Mouse (Mus musculus): Measurements from ENCODE around the gene Ist1.

The Ist1 gene

DNA sequence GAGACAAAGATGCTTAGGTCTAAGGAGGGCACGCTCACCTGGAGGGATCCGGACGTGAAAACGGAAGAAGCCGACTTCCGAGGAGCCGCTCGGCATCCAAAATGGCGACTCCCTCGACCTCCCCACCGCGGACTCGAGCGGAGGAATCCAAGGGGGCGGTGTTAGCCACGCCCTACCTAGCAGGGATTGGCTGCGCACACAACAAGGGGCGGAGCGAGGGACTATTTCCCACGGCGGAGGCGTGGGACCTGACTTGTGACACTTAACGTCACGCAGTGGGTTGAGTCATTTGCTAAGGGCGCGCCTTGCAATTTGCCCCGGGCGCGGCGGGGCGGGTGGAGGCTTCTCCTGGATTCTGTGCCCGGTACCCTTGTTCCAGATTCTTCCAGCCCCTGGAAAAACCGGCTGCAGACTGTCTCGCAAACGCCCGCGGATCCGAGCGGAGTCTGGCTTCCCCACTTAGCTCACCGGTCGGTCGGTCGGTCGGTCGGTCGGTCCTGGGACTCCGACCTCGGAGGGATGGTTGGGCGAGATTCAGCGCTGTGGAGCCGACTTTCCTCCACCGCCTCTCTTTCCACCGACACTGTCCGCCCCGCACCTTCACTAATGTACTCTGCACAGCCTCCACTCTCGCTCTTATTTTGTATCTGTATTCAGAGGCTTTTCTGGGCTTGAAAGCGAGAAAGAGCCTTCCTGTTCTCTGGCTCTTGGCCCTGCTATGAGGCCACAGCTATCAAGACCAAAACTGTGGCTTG, at the start of gene Ist1:
Gene Ist1 (minus strand): TSS at position 115 of the 755 bp plus-strand sequence.
- peak; percentile 100 for DNase-seq (ENCODE audit: extremely low spot score, low spot score)

DNA sequence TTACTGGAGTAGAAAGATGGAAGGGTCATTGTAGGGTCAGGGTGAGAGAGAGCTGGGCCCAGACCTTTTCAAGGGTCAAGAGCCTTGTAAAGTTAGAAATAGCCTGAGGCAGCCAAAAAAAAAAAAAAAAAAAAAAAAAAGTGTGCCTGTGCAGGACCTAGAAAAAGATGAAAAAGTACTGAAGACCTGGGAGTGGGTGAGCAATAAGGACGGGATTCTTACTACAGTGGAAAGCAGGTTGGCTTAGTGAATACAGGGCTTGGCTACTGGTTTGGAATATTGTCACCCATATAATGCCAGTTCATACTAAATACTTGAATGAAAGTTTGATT, 45.0 kb upstream of the Ist1 start:
- no peak for DNase-seq (ENCODE audit: extremely low spot score, low spot score)

DNA sequence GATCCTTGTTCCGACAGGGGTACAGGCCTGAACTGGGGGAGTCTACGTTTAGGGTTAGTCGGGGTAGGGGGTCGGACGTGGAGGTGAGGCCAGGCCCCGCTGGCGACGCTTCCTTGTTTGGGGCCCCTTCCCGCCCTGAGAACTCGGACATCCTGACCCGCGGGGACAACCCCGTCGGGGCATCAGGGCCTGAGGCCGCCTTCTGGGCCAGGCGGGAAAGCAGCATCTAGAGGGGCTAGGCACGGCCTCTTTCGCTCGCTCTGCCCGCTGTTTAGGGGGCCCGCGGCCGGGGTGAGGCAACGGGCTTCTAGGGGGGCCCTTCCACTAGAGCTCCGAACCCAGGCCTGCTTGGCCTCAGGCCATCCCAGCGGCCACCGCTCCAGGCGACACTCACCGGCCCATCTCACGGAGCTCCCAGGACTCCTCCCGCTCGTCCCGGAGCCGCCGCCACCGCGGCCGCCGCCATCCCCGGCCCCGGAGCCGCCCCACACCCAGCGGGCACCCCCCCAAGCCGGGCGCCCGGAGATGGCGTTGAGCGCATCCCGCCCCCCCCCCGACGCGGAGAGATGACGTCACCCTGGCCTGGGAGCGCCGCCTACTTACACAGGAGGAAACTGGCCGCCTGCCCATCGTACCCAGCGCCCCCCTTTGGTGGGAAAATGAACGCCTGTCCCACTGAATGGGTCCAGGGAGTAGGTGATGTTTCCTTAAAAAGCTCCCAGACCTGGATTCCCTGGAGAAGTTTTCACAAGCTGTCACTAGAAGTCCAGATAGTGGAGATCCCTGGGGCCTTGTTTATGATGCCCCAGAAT, 44.4 kb upstream of the Ist1 start, which contains the start of gene Atxn1l:
Gene Atxn1l (minus strand): TSS at position 503 of the 812 bp plus-strand sequence.
- DNase-seq (ENCODE audit: extremely low spot score, low spot score) = peak; percentile 97

GRCm38 (mm10) chr8:109736819-109737218, 43.8 kb upstream of the Ist1 start:
- peak; percentile 23 for DNase-seq (ENCODE audit: extremely low spot score, low spot score)

- DNase-seq (ENCODE audit: extremely low spot score, low spot score) = no peak
Observed at GRCm38 (mm10) chr8:109734018-109734417, 41.0 kb upstream of the Ist1 start.

GRCm38 (mm10) chr8:109731012-109731411, 38.0 kb upstream of the Ist1 start:
- DNase-seq (ENCODE audit: extremely low spot score, low spot score) = no peak

DNA sequence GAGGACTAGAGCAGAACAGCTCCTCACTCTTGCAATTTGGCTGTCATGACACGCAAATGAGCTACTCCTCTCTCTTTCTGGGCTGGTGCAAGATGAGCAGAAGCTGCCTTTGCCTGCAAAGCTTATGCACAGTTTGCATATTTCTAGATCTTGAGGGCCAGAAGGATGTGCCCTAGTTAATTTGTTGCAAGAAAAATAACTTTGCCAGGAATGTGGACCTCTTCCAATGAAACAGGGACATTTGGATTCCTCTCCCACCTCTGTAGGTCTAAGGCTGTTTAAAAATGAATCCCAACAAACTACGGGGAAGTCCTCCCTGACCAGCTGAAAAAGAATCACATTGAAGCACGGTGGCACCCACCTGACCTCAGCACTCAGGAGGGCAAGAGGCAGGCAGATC, 32.0 kb upstream of the Ist1 start:
- DNase-seq (ENCODE audit: extremely low spot score, low spot score) = no peak

DNA sequence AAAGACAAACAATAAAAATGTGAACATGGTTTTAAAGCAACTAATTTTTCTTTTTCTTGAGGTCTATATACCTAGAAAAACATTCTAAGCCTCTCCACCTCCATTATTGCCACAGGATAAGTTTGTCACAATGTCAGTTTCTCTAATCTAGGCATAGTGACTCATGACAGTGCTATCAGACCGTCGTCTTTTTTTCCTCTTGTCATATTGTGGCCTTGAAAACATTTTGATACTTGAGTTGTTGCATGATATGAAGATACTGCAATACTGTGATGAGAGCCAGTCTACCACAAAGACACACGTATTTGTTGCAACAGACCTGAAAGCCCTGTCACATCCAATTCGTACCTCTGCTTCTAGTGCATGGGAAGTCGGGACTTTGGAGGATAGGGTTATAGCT, 21.9 kb upstream of the Ist1 start:
- DNase-seq (ENCODE audit: extremely low spot score, low spot score) = no peak

DNA sequence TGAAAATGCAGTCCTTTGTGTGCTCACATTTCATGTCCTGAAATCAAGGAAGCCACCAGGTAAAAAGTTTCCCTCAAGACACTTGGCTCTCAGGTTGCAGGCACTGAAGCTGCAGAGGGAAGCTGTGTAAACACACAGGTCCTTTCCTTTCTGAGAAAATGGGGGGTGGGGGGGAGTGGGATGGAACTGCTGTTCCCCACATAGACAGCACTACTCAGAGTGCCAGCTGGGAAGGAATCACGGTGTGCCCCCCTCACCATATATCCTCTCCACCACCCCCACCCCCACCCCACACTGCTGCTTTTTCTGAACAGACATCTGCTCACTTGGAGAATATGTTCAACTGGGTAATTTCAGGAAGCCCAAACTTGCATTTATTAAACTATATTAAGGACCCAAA, 19.5 kb upstream of the Ist1 start:
- no peak for DNase-seq (ENCODE audit: extremely low spot score, low spot score)

DNA sequence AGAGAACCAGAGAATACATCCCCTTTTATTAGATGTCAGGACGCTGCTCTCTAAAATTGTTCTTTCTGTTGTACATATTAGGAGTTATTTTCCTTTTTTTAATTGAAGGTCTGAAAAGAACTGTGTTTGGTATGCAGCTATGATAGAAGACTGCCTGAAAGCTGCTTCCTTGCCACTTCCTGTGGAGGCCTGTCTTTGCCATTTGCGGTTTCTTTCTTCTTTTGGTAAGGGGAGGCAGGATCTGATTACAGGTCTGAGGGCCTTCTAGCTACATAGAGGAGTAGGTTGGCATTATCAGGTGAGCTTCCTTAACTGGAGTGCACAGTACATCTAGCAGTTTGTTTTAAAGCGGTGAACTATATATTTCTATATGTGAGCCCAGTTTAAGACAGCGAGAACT, 14.9 kb upstream of the Ist1 start:
- DNase-seq (ENCODE audit: extremely low spot score, low spot score) = no peak

DNA sequence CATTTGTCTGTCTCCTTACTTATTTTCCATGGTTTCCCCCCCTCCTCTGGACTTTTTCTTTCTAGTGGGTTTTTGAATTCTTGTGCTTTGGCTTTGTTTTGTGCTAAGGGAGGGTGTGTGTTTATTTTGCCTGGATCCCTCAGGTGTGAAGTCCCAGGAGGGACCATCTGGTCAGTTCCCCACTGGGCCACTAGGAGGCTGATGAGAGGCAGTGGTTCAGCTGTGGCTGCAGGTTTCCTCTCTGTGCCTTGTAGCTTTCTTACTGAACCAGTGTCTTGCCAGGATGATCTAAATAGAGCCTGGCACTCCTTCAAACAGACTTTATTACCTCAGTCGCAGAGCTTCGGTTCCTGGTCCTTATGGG, 13.8 kb upstream of the Ist1 start:
- DNase-seq (ENCODE audit: extremely low spot score, low spot score) = peak; percentile 77

DNA sequence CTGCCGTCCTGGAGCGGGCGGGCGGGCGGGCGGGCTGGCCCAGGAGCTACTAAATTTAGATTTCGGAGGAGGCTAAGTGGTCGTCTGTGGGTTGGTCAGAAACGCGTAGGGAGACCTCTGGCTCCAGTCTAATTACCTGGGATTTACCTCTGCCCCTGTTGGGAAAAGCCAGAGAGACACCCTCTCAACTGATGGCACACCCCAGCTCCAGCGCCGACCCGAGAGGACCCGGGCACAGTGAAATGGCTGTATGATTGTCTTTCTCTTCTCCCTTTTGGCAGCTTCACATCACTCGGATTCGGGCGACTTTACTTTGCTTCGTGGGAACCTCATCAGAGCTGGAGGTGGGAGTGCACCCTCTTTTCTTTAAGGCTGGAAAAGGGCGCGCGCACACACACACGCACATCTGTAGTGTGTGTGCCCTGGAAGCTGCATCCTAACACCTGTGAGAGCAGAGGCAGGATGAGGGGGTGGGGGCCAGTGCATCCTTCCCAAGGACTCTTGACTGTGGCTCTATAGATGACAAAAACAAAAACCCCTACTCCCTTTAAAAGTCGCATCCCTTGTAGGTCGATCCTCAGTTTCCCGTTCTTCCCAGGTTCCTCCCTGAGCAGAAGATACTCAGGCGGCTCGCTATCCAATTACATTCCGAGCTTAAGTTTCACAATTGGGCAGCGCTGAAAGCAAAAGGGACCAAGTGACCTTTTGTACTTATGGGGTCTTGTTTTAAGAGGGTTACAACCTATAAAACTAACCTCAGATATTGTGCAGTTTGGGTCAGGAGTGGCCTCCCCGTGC, 13.2 kb upstream of the Ist1 start:
- peak; percentile 57 for DNase-seq (ENCODE audit: extremely low spot score, low spot score)

DNA sequence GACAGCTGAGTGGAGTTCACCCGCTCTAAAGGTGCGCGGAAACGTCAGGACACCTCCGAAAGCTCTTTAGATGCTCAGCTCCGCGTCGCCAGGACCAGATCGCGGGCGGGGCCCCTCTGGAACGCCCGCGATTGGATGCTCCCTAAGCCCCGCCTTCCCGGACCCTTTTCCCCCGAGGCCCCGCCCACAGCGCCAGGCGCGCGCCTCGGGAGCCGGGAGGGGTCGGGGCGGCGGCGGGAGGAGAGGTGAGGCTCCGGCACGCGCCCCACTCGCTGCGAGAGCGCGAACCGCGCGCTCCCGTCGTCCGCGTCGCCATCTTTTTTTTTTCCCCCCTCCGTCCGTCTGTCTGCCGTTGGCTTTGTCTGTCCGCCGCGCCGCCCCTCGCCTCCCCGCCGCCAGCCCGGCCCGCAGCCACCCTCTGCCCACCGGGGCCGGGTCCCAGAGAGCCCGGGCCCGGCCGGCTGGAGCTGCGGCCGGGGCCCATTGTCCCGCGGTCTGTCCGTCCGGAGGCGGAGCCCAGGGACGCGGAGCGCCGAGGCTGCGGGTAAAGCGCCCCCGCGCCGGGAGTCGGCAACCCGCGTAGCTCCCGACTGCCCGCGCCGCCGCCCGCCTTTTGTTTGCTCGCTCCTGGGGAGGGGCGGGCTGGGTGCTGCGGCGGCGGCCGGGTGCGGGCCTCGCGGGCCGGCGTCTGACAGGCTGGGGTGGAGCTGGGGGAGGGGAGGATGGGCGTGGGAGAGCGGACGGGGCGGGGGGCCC, 12.4 kb upstream of the Ist1 start, which contains the start of gene Zfp821:
Gene Zfp821 (plus strand): TSS at position 227 of the 756 bp plus-strand sequence.
- peak; percentile 92 for DNase-seq (ENCODE audit: extremely low spot score, low spot score)

- no peak for DNase-seq (ENCODE audit: extremely low spot score, low spot score)
Observed at GRCm38 (mm10) chr8:109704565-109705319, 11.7 kb upstream of the Ist1 start.

GRCm38 (mm10) chr8:109698477-109698876, 5.4 kb upstream of the Ist1 start:
- no peak for DNase-seq (ENCODE audit: extremely low spot score, low spot score)

DNA sequence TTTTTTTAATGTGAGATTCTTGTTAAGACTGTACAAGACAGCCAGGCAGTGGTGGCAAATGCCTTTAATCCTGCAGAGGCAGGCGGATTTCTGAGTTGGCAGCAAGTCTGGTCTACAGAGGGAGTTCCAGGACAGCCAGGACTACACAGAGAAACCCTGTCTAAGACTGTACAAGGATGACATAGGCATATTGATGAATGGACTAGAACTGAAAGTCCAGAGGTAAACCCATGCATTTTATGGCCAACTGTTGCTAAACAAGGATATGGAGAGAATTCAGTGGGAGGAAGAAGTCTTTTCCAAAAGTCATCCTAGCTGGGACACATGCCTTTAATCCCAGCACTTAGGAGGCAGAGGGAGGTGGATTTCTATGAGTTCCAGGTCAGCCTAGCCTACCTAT, 4.7 kb upstream of the Ist1 start:
- no peak for DNase-seq (ENCODE audit: extremely low spot score, low spot score)

GRCm38 (mm10) chr8:109694154-109694553, 1.1 kb upstream of the Ist1 start:
- no peak for DNase-seq (ENCODE audit: extremely low spot score, low spot score)

DNA sequence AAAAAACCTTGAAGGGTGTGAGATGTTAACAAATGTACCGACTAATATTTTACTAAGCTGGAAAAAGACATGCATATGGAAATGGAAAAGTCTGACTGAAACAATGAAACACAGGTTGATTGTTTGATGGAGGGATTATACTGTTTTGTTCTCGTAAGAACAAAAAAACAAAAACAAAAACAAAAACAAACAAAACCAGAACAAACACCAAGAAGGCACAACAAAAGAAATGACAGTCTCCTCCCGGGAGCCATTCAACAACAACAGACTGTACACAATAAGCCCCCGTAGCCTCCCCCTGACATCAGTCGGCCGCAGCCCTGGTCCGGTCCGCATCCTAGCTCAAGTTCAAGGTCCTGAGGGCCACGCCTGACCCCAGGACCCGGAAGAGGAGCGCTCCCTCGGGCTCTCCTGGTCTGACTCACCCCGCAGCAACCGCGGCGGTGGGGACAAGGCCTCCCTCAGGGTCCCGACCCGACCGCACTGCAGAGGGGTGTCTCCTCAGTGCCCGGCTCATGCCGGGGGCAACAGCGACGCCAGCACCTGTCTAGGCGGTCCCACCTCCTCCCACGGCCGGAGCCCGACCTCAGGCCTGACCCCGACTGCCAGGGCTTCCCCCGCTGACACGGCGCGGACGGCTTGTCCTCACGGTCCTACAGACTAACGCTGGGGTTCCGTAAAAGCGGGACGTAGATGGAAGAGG, 466 bp downstream of the Ist1 start:
- no peak for DNase-seq (ENCODE audit: extremely low spot score, low spot score)

DNA sequence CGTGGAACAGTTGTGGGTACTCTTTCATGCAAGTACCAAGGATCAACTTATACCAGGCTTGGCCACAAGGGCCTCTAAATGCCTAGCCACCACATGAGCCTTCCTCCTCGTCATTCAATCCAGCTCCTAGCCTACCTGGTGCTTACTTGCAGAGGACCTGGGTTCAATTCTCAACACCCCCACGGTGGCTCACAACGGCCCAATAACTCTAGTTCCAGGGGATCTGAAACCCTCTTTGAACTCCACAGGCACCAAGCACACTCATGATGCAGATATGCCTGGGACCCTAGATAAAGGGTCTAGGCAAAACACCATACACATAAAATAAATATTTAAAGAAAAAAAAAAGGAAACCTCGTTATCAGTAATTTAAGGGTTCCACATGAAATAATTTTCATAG, 1.3 kb downstream of the Ist1 start:
- DNase-seq (ENCODE audit: extremely low spot score, low spot score) = peak; percentile 17

- no peak for DNase-seq (ENCODE audit: extremely low spot score, low spot score)
Observed at GRCm38 (mm10) chr8:109687248-109687647, 5.8 kb downstream of the Ist1 start.
